Mouse (Mus musculus): ENCODE measurements around the gene Tmem9.

- TF ChIP-seq CTCF (IDR thresholded peaks at IDR 0.05; ENCODE audit: low read depth) (no peak), EP300 (IDR thresholded peaks at IDR 0.05; ENCODE audit: low read depth) (no peak)
Observed at GRCm38 (mm10) chr1:136067579-136067978, 59.6 kb downstream of the Tmem9 start.
